Mouse (Mus musculus) MEL (cell line): ENCODE measurements at regions not wholly inside any gene's neighbourhood (a gene's known extent, or its start where the extent isn't known, plus 50 kb on each side); places are given as distances from the start of the nearest gene placed in this dataset.

Experiments used
- DNase-seq: peaks from one replicate; pipeline ENCODE4 v3.0.0; 2011; ENCODE audit warnings: low read depth, low spot score
- H3K27ac ChIP-seq: 2 replicates; pipeline ENCODE4 v1.5.1; 2012; ENCODE audit warnings: low read depth, mild to moderate bottlenecking, control low read depth, low read length, moderate library complexity; ENCODE audit not compliant: control insufficient read depth
- H3K27me3 ChIP-seq, 2 experiments: fragments of 150-350 bp in 1 of 2; sonication (generic) in 1 of 2; 2 replicates each; pipeline ENCODE4 v1.6.1; 2012; ENCODE audit warnings: low read length in 2 of 2, mild to moderate bottlenecking in 2 of 2, improper control_type of control experiment in 1 of 2, moderate library complexity in 1 of 2; ENCODE audit not compliant: insufficient read depth in 2 of 2, control insufficient read depth in 1 of 2
- H3K36me3 ChIP-seq, 2 experiments: 2 replicates each; pipeline ENCODE4 v1.6.1; 2012 to 2014; ENCODE audit warnings: low read length in 2 of 2, improper control_type of control experiment in 1 of 2, inconsistent platforms in 1 of 2, mild to moderate bottlenecking in 1 of 2; ENCODE audit not compliant: insufficient read depth in 2 of 2, control insufficient read depth in 1 of 2
- H3K4me1 ChIP-seq, 2 experiments: fragments of 150-350 bp in 1 of 2; sonication (generic) in 1 of 2; 2 replicates each; pipeline ENCODE4 v1.6.1; 2012; ENCODE audit warnings: low read length in 2 of 2, improper control_type of control experiment in 1 of 2, mild to moderate bottlenecking in 1 of 2; ENCODE audit not compliant: insufficient read depth in 2 of 2, control insufficient read depth in 1 of 2
- H3K4me3 ChIP-seq, 2 experiments: fragments of 150-350 bp in 1 of 2; sonication (generic) in 1 of 2; 2 replicates each; pipeline ENCODE4 v1.5.1; 2012; ENCODE audit warnings: low read depth in 2 of 2, low read length in 2 of 2, mild to moderate bottlenecking in 2 of 2, moderate library complexity in 2 of 2, control low read depth in 1 of 2, improper control_type of control experiment in 1 of 2; ENCODE audit not compliant: control insufficient read depth in 1 of 2, insufficient read depth in 1 of 2
- H3K79me2 ChIP-seq: 2 replicates; pipeline ENCODE4 v1.6.1; 2012; ENCODE audit warnings: mild to moderate bottlenecking, low read length, moderate library complexity; ENCODE audit not compliant: control insufficient read depth, poor library complexity, insufficient read depth
- H3K9ac ChIP-seq: 2 replicates; pipeline ENCODE4 v1.6.1; 2012; ENCODE audit warnings: low read depth, mild to moderate bottlenecking, control low read depth, low read length, moderate library complexity; ENCODE audit not compliant: control insufficient read depth, poor library complexity, severe bottlenecking
- H3K9me3 ChIP-seq: fragments of 150-350 bp; sonication (generic); replicated peaks from 2 replicates; pipeline ENCODE4 v1.6.1; 2012; ENCODE audit warnings: mild to moderate bottlenecking, low read length, improper control_type of control experiment, moderate library complexity; ENCODE audit not compliant: insufficient read depth
- BHLHE40 ChIP-seq: IDR thresholded peaks from 2 replicates; pipeline ENCODE4 v1.6.1; 2012; ENCODE audit warnings: low read depth, mild to moderate bottlenecking, inconsistent platforms, low read length, improper control_type of control experiment, borderline replicate concordance
- CHD1 ChIP-seq: IDR thresholded peaks from 2 replicates; pipeline ENCODE4 v1.6.1; 2012; ENCODE audit warnings: low read depth, mild to moderate bottlenecking, inconsistent platforms, low read length, improper control_type of control experiment
- CHD2 ChIP-seq: IDR thresholded peaks from 2 replicates; pipeline ENCODE4 v1.6.1; 2011; ENCODE audit warnings: low read length, improper control_type of control experiment
- CTCF ChIP-seq, 3 experiments: IDR thresholded peaks in 2 of 3; conservative IDR thresholded peaks in 1 of 3; 2 replicates each; pipeline ENCODE4 v1.5.1; 2011 to 2012; ENCODE audit warnings: low read length in 3 of 3, low read depth in 2 of 3, mild to moderate bottlenecking in 2 of 3, improper control_type of control experiment in 1 of 3, inconsistent platforms in 1 of 3, mixed read lengths in 1 of 3, moderate library complexity in 1 of 3; ENCODE audit not compliant: control insufficient read depth in 1 of 3, insufficient read depth in 1 of 3, poor library complexity in 1 of 3, severe bottlenecking in 1 of 3
- E2F4 ChIP-seq: IDR thresholded peaks from 2 replicates; pipeline ENCODE4 v1.6.1; 2011; ENCODE audit warnings: low read depth, low read length, improper control_type of control experiment, borderline replicate concordance
- ELF1 ChIP-seq: IDR thresholded peaks from 2 replicates; pipeline ENCODE4 v1.6.1; 2014; ENCODE audit warnings: low read depth, mild to moderate bottlenecking, inconsistent platforms, low read length, improper control_type of control experiment, moderate library complexity
- GABPA ChIP-seq: IDR thresholded peaks from 2 replicates; pipeline ENCODE4 v1.6.1; 2012; ENCODE audit warnings: low read depth, mild to moderate bottlenecking, inconsistent platforms, low read length, improper control_type of control experiment, moderate library complexity
- GATA1 ChIP-seq: IDR thresholded peaks from 2 replicates; pipeline ENCODE4 v1.6.1; 2011; ENCODE audit warnings: low read depth, low read length, improper control_type of control experiment
- JUND ChIP-seq: IDR thresholded peaks from 2 replicates; pipeline ENCODE4 v1.6.1; 2011; ENCODE audit warnings: low read depth, mild to moderate bottlenecking, improper control_type of control experiment, low read length
- KAT2A ChIP-seq: conservative IDR thresholded peaks from 2 replicates; pipeline ENCODE4 v1.6.1; 2012; ENCODE audit warnings: low read depth, low read length, improper control_type of control experiment, inconsistent platforms
- MAFK ChIP-seq: IDR thresholded peaks from 2 replicates; pipeline ENCODE4 v1.6.1; 2011; ENCODE audit warnings: low read depth, mild to moderate bottlenecking, low read length, improper control_type of control experiment, borderline replicate concordance
- MAX ChIP-seq: IDR thresholded peaks from 2 replicates; pipeline ENCODE4 v1.6.1; 2011; ENCODE audit warnings: low read length, improper control_type of control experiment
- MAZ ChIP-seq: IDR thresholded peaks from 2 replicates; pipeline ENCODE4 v1.6.1; 2012; ENCODE audit warnings: low read depth, mild to moderate bottlenecking, inconsistent platforms, low read length, improper control_type of control experiment
- MEF2A ChIP-seq: IDR thresholded peaks from 2 replicates; pipeline ENCODE4 v1.6.1; 2014; ENCODE audit warnings: low read depth, mild to moderate bottlenecking, inconsistent platforms, low read length, improper control_type of control experiment; ENCODE audit not compliant: poor library complexity, insufficient replicate concordance, severe bottlenecking; ENCODE audit errors: extremely low read depth
- MYC ChIP-seq: IDR thresholded peaks from 2 replicates; pipeline ENCODE4 v1.6.1; 2011; ENCODE audit warnings: low read depth, mild to moderate bottlenecking, low read length, improper control_type of control experiment, moderate library complexity
- NELFE ChIP-seq: IDR thresholded peaks from 2 replicates; pipeline ENCODE4 v1.6.1; 2011; ENCODE audit warnings: low read depth, low read length, improper control_type of control experiment
- POLR2AphosphoS2 ChIP-seq: IDR thresholded peaks from 2 replicates; pipeline ENCODE4 v1.6.1; 2011; ENCODE audit warnings: low read length, improper control_type of control experiment
- RCOR1 ChIP-seq: IDR thresholded peaks from 2 replicates; pipeline ENCODE4 v1.6.1; 2012; ENCODE audit warnings: low read depth, mild to moderate bottlenecking, inconsistent platforms, low read length, improper control_type of control experiment
- SIN3A ChIP-seq: IDR thresholded peaks from 2 replicates; pipeline ENCODE4 v1.6.1; 2012; ENCODE audit warnings: low read length, improper control_type of control experiment, inconsistent platforms
- TAL1 ChIP-seq: IDR thresholded peaks from 2 replicates; pipeline ENCODE4 v1.6.1; 2012; ENCODE audit warnings: mild to moderate bottlenecking, inconsistent platforms, low read length, moderate library complexity, mixed read lengths
- TBP ChIP-seq: IDR thresholded peaks from 2 replicates; pipeline ENCODE4 v1.8.0; 2011; ENCODE audit warnings: low read depth, low read length, improper control_type of control experiment
- TCF12 ChIP-seq: IDR thresholded peaks from 2 replicates; pipeline ENCODE4 v1.6.1; 2014; ENCODE audit warnings: low read depth, mild to moderate bottlenecking, inconsistent platforms, low read length, improper control_type of control experiment, moderate library complexity
- UBTF ChIP-seq: IDR thresholded peaks from 2 replicates; pipeline ENCODE4 v1.6.1; 2012; ENCODE audit warnings: low read depth, mild to moderate bottlenecking, inconsistent platforms, low read length, improper control_type of control experiment, moderate library complexity, borderline replicate concordance; ENCODE audit not compliant: insufficient read depth
- USF1 ChIP-seq: IDR thresholded peaks from 2 replicates; pipeline ENCODE4 v1.6.1; 2014; ENCODE audit warnings: low read depth, mild to moderate bottlenecking, inconsistent platforms, low read length, improper control_type of control experiment, moderate library complexity
- USF2 ChIP-seq, 2 experiments: IDR thresholded peaks; 2 replicates each; pipeline ENCODE4 v1.6.1; 2011 to 2012; ENCODE audit warnings: improper control_type of control experiment in 2 of 2, low read length in 2 of 2, borderline replicate concordance in 1 of 2, inconsistent platforms in 1 of 2, low read depth in 1 of 2, mild to moderate bottlenecking in 1 of 2; ENCODE audit not compliant: insufficient read depth in 1 of 2
- ZKSCAN1 ChIP-seq: IDR thresholded peaks from 2 replicates; pipeline ENCODE4 v1.6.1; 2012; ENCODE audit warnings: low read depth, mild to moderate bottlenecking, inconsistent platforms, low read length, improper control_type of control experiment, moderate library complexity
- ZMIZ1 ChIP-seq: IDR thresholded peaks from 2 replicates; pipeline ENCODE4 v1.6.1; 2012; ENCODE audit warnings: low read depth, mild to moderate bottlenecking, inconsistent platforms, low read length, improper control_type of control experiment, moderate library complexity
- ZNF384 ChIP-seq: IDR thresholded peaks from 2 replicates; pipeline ENCODE4 v1.6.1; 2012; ENCODE audit warnings: low read depth, mild to moderate bottlenecking, inconsistent platforms, low read length, improper control_type of control experiment

GRCm38 (mm10) chr4:35394821-35395582 lies 169.0 kb upstream of the C9orf72 start:
- Histone ChIP-seq H3K27me3 (no peaks in the 10 kb centered on the region), H3K4me1 (no peaks in the 10 kb centered on the region), H3K9me3 (no peaks in the 10 kb centered on the region), H3K79me2 (no peaks in the 10 kb centered on the region), H3K4me3 (no peak overlapping the region), H3K9ac (no peak overlapping the region), H3K36me3 (no peaks in the 10 kb centered on the region), H3K27ac (no peak overlapping the region)
- no peak for DNase-seq
- no peak for TF ChIP-seq E2F4
- TF ChIP-seq ZNF384, result no peak
- TF ChIP-seq TCF12, result no peak
- no peak for TF ChIP-seq MAZ
- TF ChIP-seq GATA1, result no peak
- no peak for TF ChIP-seq ELF1
- TF ChIP-seq ZMIZ1, result no peak
- no peak for TF ChIP-seq CHD1
- TF ChIP-seq ZKSCAN1, result no peak
- no peak for TF ChIP-seq JUND
- TF ChIP-seq MYC, result no peak
- TF ChIP-seq TBP, result no peak
- TF ChIP-seq USF2 (IDR thresholded peaks at IDR 0.05; ENCODE audit: borderline replicate concordance in 1 of 2, insufficient read depth in 1 of 2, low read depth in 1 of 2, low read length in 2 of 2), result no peak
- TF ChIP-seq RCOR1, result no peak
- no peak for TF ChIP-seq CHD2
- TF ChIP-seq KAT2A, result no peak
- TF ChIP-seq MAFK, result no peak
- TF ChIP-seq USF1, result no peak
- no peak for TF ChIP-seq GABPA
- no peak for TF ChIP-seq TAL1

- H3K9ac ChIP-seq, result no peak overlapping the region
- H3K9me3 ChIP-seq, result no peaks in the 10 kb centered on the region
- TF ChIP-seq MEF2A (no peak), UBTF (no peak), SIN3A (no peak), ELF1 (no peak), BHLHE40 (no peak), CTCF (IDR thresholded peaks at IDR 0.05 in 2 of 3, conservative IDR thresholded peaks at IDR 0.05 in 1 of 3; ENCODE audit: control insufficient read depth in 1 of 3, insufficient read depth in 1 of 3, low read depth in 2 of 3, low read length in 3 of 3, poor library complexity in 1 of 3, severe bottlenecking in 1 of 3) (no peak), MAX (no peak), TAL1 (no peak), KAT2A (no peak), TCF12 (no peak), GABPA (no peak), NELFE (no peak), POLR2AphosphoS2 (no peak)
- TF ChIP-seq, all 39 proteins: peak for 0
- Histone ChIP-seq H3K79me2 (no peaks in the 10 kb centered on the region), H3K4me1 (no peaks in the 10 kb centered on the region), H3K4me3 (no peak overlapping the region), H3K27me3 (no peaks in the 10 kb centered on the region; a peak in 1 of 4 replicates), H3K36me3 (no peaks in the 10 kb centered on the region), H3K27ac (no peak overlapping the region)
- DNase-seq, result no peak
These were observed 149.8 kb upstream of the C9orf72 start for GRCm38 (mm10) chr4:35375791-35376190.
